Mouse (Mus musculus): ENCODE data around the gene Nup133. TPM values are rescaled to one million over a fixed set of nuclear protein-coding genes. Genes with fewer than 3 reads are reported as not detected.

Gene Nup133
- total RNA-seq, 2 experiments from 2014 or later: 25.5 to 26.7 TPM

- ATAC-seq (replicated peaks; ENCODE audit: poor library complexity, severe bottlenecking): no peak
Observed at GRCm38 (mm10) chr8:123958130-123958529, 9.1 kb upstream of the Nup133 start.

GRCm38 (mm10) chr8:123954246-123954645 lies 5.2 kb upstream of the Nup133 start:
- ATAC-seq (replicated peaks; ENCODE audit: poor library complexity, severe bottlenecking): no peak

- no peak for ATAC-seq (replicated peaks; ENCODE audit: poor library complexity, severe bottlenecking)
Observed at GRCm38 (mm10) chr8:123953686-123954085, 4.6 kb upstream of the Nup133 start.

GRCm38 (mm10) chr8:123950077-123950802 lies 1.2 kb upstream of the Nup133 start:
- ATAC-seq (replicated peaks; ENCODE audit: poor library complexity, severe bottlenecking): peak; percentile 37

GRCm38 (mm10) chr8:123949686-123949986 lies 571 bp upstream of the Nup133 start:
- no peak for ATAC-seq (replicated peaks; ENCODE audit: poor library complexity, severe bottlenecking)

GRCm38 (mm10) chr8:123929026-123929425 lies 20.0 kb downstream of the Nup133 start:
- no peak for ATAC-seq (replicated peaks; ENCODE audit: poor library complexity, severe bottlenecking)

GRCm38 (mm10) chr8:123925671-123926070 lies 23.4 kb downstream of the Nup133 start:
- ATAC-seq (replicated peaks; ENCODE audit: poor library complexity, severe bottlenecking): no peak

- ATAC-seq (replicated peaks; ENCODE audit: poor library complexity, severe bottlenecking): peak; percentile 95
Observed at GRCm38 (mm10) chr8:123924719-123925118, 24.3 kb downstream of the Nup133 start.

- no peak for ATAC-seq (replicated peaks; ENCODE audit: poor library complexity, severe bottlenecking)
Observed at GRCm38 (mm10) chr8:123914635-123915034, 34.4 kb downstream of the Nup133 start.

- ATAC-seq (replicated peaks; ENCODE audit: poor library complexity, severe bottlenecking): no peak
Observed at GRCm38 (mm10) chr8:123912265-123912664, 36.8 kb downstream of the Nup133 start.

- ATAC-seq (replicated peaks; ENCODE audit: poor library complexity, severe bottlenecking): no peak
Observed at GRCm38 (mm10) chr8:123907604-123908003, 41.5 kb downstream of the Nup133 start.

GRCm38 (mm10) chr8:123902653-123903052 lies 46.4 kb downstream of the Nup133 start:
- ATAC-seq (replicated peaks; ENCODE audit: poor library complexity, severe bottlenecking): no peak

- ATAC-seq (replicated peaks; ENCODE audit: poor library complexity, severe bottlenecking): no peak
Observed at GRCm38 (mm10) chr8:123899366-123899765, 49.7 kb downstream of the Nup133 start.

- no peak for ATAC-seq (replicated peaks; ENCODE audit: poor library complexity, severe bottlenecking)
Observed at GRCm38 (mm10) chr8:123898576-123898975, 50.5 kb downstream of the Nup133 start.

GRCm38 (mm10) chr8:123896774-123897173 lies 52.3 kb downstream of the Nup133 start:
- no peak for ATAC-seq (replicated peaks; ENCODE audit: poor library complexity, severe bottlenecking)

- no peak for ATAC-seq (replicated peaks; ENCODE audit: poor library complexity, severe bottlenecking)
Observed at GRCm38 (mm10) chr8:123896366-123896761, 52.7 kb downstream of the Nup133 start.

- ATAC-seq (replicated peaks; ENCODE audit: poor library complexity, severe bottlenecking): no peak
Observed at GRCm38 (mm10) chr8:123895680-123896365, 53.2 kb downstream of the Nup133 start.

GRCm38 (mm10) chr8:123895230-123895629 lies 53.8 kb downstream of the Nup133 start:
- ATAC-seq (replicated peaks; ENCODE audit: poor library complexity, severe bottlenecking): no peak

GRCm38 (mm10) chr8:123894502-123895097 lies 54.5 kb downstream of the Nup133 start, which contains the start of gene Acta1:
Acta1 (minus strand) TSS chr8:123894751.
- no peak for ATAC-seq (replicated peaks; ENCODE audit: poor library complexity, severe bottlenecking)

GRCm38 (mm10) chr8:123893413-123893812 lies 55.7 kb downstream of the Nup133 start:
- ATAC-seq (replicated peaks; ENCODE audit: poor library complexity, severe bottlenecking): no peak

- no peak for ATAC-seq (replicated peaks; ENCODE audit: poor library complexity, severe bottlenecking)
Observed at GRCm38 (mm10) chr8:123892586-123893155, 56.4 kb downstream of the Nup133 start.
